Mouse (Mus musculus) heart, adult 18-20 months (tissue): ENCODE data around the gene Rac2. TPM values are rescaled to one million over a fixed set of nuclear protein-coding genes. Genes with fewer than 3 reads are reported as not detected.

Experiments used
- DNase-seq, 2 experiments: peaks; one replicate each; pipeline ENCODE4 v3.0.0; 2021 to 2022; ENCODE audit warnings: mixed read lengths in 1 of 2
- total RNA-seq, 2 experiments: library from RNA; stranded (reverse); gene quantifications; 2 replicates each; pipeline ENCODE4 v1.2.3; 2021

Rac2 gene
- total RNA-seq, 2 experiments from 2014 or later: 2.2 to 19.1 TPM

DNA sequence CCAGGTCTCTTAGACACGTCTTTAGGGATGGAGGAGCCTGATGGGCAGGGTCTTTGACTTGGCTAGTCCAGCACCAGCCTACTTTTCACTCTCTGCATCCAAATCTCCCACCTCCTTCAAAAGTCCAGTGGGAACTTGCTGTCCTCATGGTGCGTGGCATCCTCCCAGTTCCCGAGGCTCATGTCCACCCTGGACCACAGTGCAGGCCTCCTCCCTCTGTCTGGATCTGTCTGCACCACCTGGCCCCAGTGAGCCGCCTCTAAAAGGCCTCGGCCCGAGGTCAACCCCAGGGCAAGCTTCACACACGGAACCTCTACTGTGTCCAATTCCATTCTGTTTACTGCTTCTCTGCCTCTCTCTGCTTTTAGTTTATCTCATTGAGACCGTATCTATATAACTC, 51.3 kb downstream of the Rac2 start:
- peak in 1 of 2 experiments; percentile 30 for DNase-seq

DNA sequence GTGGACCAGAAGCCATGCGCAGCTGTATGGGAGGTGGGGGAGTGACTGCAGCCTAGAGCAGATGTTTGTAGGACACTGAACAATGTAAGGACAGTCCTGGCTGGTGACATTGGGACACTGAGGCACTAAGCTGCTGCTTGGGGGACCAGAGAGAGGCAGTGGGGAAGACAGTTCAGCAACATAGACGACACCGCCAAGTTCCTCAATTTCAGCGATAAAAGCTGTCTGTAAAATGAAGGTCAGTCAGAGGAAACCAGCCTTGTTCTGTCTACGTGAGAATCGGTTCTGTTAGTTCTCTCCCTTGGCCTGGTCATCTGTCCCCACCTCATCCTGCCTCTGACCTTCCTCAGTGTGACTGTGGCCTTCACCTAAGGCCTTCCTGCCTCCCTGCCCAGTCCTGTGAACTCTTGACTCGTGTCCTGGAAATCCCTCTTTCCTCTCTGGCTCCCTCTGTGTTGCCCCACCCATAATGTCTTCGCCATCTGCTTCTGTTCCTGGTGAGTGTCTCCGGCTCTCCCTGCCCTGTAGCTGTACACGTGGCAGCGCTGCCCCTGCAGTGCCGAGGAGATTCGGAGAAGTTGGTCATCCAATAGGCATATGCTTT, 52.4 kb downstream of the Rac2 start:
- peak; percentile 78 to 93 for DNase-seq

DNA sequence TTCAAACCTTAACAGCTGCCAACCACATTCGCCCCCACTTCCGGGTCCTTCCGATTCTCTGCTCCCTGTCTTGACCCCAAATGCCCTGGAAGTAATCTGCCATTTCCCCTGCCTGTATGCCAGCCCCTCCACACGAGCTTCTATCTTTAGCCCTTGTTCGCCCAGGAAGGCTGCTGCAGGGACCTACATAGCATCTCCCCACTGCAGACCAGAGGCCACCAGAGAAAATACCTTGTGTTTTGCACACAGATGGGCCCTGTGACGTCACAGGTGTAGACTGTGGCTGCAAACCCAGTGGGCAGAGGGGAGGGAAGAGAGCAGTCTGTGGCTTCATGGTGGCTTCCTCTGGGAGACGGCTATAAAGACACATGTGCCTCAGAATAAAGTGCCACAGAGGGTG, 54.4 kb downstream of the Rac2 start:
- no peak for DNase-seq

DNA sequence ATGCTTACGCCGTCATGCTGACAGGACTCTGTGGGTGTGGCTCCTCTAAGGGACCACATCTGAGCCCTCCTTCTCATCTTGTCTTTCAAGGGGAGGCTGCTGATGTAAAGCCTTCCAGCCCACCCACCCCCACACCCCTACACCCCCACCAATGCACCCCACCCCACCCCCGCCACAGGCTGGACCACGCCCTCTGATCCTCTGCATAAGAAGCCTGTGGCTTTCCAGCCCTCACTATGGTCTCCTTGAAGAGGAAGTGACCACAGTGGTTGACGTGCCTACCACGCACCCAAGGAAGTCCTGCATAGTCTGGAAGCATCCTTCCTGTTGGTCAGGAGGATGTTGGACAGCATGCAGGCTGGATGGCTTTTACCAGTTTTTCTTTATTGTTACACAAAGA, 56.8 kb downstream of the Rac2 start:
- no peak for DNase-seq

DNA sequence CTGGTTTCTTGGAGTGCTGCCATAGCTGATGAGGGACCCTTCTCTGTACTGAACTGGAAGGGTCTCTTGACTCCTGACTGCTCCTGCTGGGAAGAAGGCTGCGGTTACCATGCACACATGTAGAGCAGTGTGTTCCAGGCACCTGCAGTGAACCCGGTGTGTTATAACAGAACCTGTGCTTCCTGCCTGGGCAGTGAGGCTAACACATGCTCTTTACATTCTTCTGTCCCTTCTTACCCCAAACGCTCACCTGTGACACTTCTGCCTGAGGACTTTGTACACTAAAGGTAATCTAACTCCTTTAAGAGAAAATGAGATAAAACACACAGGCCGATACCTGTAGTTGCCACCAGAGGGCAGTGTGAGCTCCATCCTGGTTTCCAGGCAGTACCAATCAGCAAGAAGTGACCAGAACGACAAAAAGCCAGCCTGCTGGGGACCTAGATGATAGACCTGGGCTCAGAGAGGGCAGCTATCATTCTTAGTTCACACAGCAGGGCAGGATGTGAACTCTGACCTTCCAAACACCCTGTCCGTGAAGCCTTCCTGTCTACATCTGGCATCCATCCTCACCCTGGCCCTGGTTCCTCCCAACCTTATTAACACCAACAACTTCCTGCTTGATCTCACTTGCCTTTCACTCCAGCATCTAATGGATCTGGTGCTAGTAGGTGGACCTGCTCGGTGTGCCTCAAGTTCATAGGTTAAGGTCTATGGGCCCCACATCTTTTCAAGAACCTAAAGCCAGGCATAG, 58.0 kb downstream of the Rac2 start:
- peak; percentile 79 to 92 for DNase-seq

DNA sequence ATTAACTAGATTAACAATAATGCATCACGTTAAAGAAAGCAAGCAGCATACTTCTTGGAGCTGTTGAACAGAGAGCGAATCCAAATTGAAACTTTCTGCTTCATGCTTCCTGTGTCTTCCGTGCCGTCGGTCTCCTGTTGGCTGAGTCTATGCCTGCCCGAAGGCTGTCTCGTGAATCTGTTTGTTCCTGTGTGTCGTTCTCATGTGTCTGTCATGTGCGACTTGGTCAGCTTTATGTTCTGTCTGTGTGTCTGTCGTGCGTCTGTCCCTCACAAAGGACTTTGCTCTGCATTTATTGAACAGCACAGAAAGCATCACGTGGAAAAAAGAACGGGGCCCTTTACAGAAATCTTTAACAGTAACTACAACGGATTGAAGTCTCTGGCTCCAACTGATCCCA, 59.6 kb downstream of the Rac2 start:
- DNase-seq: no peak

DNA sequence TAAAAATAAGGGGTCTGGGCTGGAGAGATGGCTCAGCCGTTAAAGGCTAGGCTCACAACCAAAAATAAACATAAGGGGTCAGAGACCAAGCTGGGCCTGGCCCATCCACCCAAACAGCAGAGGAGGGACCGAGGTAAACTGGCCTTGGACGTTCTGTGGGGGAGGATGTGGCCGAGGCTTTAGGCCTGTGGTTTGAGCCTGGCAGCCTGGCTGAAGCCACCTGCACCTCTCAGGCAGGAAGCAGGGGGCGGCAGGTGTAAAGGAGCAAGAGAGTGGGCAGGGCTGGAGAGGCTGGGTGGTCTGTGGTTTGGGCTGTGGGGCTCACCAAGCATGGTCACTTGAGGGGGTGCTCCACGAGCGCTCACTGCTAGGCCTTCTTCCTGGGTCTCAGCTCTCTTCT, 60.6 kb downstream of the Rac2 start:
- DNase-seq: no peak

DNA sequence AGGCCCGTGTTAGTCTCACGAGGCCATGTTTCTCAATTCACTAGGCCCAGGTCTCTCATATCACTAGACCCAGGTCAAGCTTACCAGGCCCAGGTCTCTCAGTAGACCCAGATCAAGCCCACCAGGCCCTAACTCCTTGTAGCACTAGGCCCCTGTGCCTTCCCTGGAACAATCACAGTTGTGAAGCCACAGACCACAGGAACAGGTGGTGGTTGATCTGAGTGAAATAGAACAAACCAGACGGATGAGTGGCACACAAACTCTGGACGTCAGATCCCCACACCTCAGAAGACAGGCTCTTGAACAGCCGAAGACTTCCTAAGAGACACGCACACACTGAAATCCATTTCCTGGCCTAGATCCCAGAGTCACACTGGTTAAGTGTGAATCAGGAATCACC, 61.8 kb downstream of the Rac2 start:
- no peak for DNase-seq

DNA sequence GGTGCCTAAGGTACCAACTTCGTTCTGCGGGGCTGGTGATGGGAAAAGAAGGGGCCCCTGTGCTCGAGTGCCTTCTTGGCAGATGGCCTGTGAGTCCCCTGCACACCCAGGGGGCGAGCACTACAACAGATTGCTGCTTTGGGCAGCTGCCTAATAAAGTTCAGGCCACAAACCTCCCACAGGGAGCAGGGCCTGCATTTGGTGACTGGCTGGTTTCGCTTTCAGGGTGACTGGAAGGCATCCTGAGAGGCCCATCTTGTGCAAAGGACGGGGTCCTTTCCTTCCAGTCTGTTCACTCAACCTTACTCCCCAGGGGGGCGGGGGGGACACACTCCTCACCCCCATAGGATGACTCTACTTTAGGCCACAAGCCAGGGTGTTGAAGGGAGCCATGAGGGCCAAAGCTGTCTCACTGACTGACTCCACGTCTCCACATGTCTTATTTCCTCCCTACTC, 62.4 kb downstream of the Rac2 start:
- DNase-seq: no peak

DNA sequence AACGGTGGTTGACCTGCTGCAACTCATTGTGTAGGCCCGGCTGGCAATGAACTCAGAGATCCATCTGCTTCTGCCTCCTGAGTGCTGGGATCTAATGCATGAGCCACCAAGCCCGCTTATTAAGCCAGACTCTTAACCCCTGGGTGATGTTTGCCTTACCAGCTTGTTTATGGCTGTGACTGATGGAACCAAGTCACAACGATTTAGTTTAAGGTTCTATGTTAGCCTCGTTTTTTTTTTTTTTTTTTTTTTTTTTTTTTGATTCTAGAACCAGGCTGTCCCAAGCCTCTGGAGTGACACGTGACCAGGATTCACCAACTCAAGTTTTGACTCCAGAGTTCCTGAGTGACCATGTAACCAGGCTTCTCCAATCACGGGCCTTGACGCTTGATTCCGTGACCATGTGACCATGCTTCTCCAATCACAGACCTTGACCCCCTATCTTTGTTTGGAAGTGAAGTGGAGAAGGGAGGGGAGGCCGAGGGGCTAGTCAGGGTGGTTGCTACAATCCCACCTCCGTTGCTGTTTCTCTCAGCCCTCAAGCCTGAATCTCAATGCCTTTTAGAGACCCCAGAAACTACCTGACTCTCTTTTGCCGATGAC, 63.2 kb downstream of the Rac2 start:
- DNase-seq: no peak

Other genes with a start within 250 kb of the Rac2 start
- 1 to 10 TPM in 1 of 2 experiments, under 1 TPM in 1; 0.87 to 5.0 TPM for gene Csf2rb, start 247.0 kb downstream of the Rac2 start, total RNA-seq
- gene Tex33, start 176.9 kb downstream of the Rac2 start, total RNA-seq: not detected
- 10 to 100 TPM; 21.5 to 28.3 TPM for gene Tst, start 166.9 kb downstream of the Rac2 start, total RNA-seq
- 10 to 100 TPM; 47.9 to 49.0 TPM for gene Mpst, start 166.4 kb downstream of the Rac2 start, total RNA-seq
- 10 to 100 TPM; 22.5 to 23.7 TPM for gene Kctd17, start 144.2 kb downstream of the Rac2 start, total RNA-seq
- gene Tmprss6, start 104.1 kb downstream of the Rac2 start, total RNA-seq: not detected
- gene Il2rb, start 77.5 kb downstream of the Rac2 start, total RNA-seq: 1 to 10 TPM in 1 of 2 experiments, under 1 TPM in 1; 0.55 to 2.4 TPM
- gene C1qtnf6, start 41.4 kb downstream of the Rac2 start, total RNA-seq: 1 to 10 TPM; 7.8 to 7.9 TPM
- not detected for gene Sstr3, start 28.1 kb downstream of the Rac2 start, total RNA-seq
- 1 to 10 TPM; 3.8 to 6.3 TPM for gene Cyth4, start 24.3 kb upstream of the Rac2 start, total RNA-seq
- 1 to 10 TPM; 1.6 to 2.2 TPM for gene Elfn2, start 146.0 kb upstream of the Rac2 start, total RNA-seq
- gene Mfng, start 200.7 kb upstream of the Rac2 start, total RNA-seq: 10 to 100 TPM; 10.8 to 11.0 TPM
- gene Card10, start 230.3 kb upstream of the Rac2 start, total RNA-seq: 10 to 100 TPM; 14.1 to 14.5 TPM